Mouse (Mus musculus) limb, embryonic 14.5 days (tissue): ENCODE data around the gene Wdr90. TPM values are rescaled to one million over a fixed set of nuclear protein-coding genes. Genes with fewer than 3 reads are reported as not detected.

ENCODE experiments used
- ATAC-seq: fragments of 200-750 bp; cut with Nextera tagmentation; 2 replicates; pipeline ENCODE4 v1.8.0; 2017; ENCODE audit warnings: low read depth, moderate number of reproducible peaks, moderate TSS enrichment; ENCODE audit not compliant: low FRiP score
- DNase-seq: peaks from one replicate; pipeline ENCODE4 v3.0.0-alpha.2; 2015; ENCODE audit warnings: low spot score
- H3K27ac ChIP-seq: fragments of 300-500 bp; sonication (generic); replicated peaks from 2 replicates; pipeline ENCODE4 v1.5.1; 2014; ENCODE audit warnings: low read depth, mild to moderate bottlenecking, low read length, moderate library complexity, mixed read lengths
- H3K27me3 ChIP-seq: fragments of 300-500 bp; sonication (generic); 2 replicates; pipeline ENCODE4 v1.6.1; 2014; ENCODE audit warnings: low read length, mixed read lengths; ENCODE audit not compliant: control insufficient read depth, insufficient read depth
- H3K36me3 ChIP-seq: fragments of 300-500 bp; sonication (generic); 2 replicates; pipeline ENCODE4 v1.6.1; 2014; ENCODE audit warnings: mild to moderate bottlenecking, low read length, moderate library complexity, mixed read lengths; ENCODE audit not compliant: control insufficient read depth, insufficient read depth
- H3K4me1 ChIP-seq: fragments of 300-500 bp; sonication (generic); 2 replicates; pipeline ENCODE4 v1.6.1; 2014; ENCODE audit warnings: antibody characterized with exemption, low read length, mixed read lengths; ENCODE audit not compliant: control insufficient read depth, insufficient read depth
- H3K4me2 ChIP-seq: fragments of 300-500 bp; sonication (generic); replicated peaks from 2 replicates; pipeline ENCODE4 v1.6.1; 2014; ENCODE audit warnings: low read depth, mild to moderate bottlenecking, low read length, moderate library complexity; ENCODE audit not compliant: severe bottlenecking
- H3K4me3 ChIP-seq: fragments of 300-500 bp; sonication (generic); replicated peaks from 2 replicates; pipeline ENCODE4 v1.5.1; 2014; ENCODE audit warnings: low read length
- H3K9ac ChIP-seq: fragments of 300-500 bp; sonication (generic); 2 replicates; pipeline ENCODE4 v1.6.1; 2014; ENCODE audit warnings: mild to moderate bottlenecking, low read depth, low read length, moderate library complexity; ENCODE audit not compliant: severe bottlenecking
- H3K9me3 ChIP-seq: fragments of 300-500 bp; sonication (generic); 2 replicates; pipeline ENCODE4 v1.6.1; 2016; ENCODE audit warnings: low read length; ENCODE audit not compliant: control insufficient read depth
- POLR2A ChIP-seq: fragments of 200-500 bp; IDR thresholded peaks from 2 replicates; pipeline ENCODE4 v1.8.0; 2012; ENCODE audit warnings: inconsistent platforms, mild to moderate bottlenecking, moderate library complexity, borderline replicate concordance; ENCODE audit not compliant: insufficient read depth, insufficient read length; ENCODE audit errors: extremely low read depth
- WGBS: fragments of 180-500 bp; shearing (Covaris S2); extraction: QIAGEN DNeasy Blood & Tissue Kit; methylation state at CpG from one replicate; pipeline ENCODE4 v1.1.7; 2014; 5-methylcytosine and 5-hydroxymethylcytosine counted together
- polyA plus RNA-seq, 2 experiments: library from polyadenylated mRNA; depleted of rRNA in 1 of 2; stranded (reverse) in 1 of 2; unstranded in 1 of 2; fragments of >200 nt; fragmentation: Nextera tagmentation in 1 of 2; extraction: Ambion mirVana in 1 of 2; gene quantifications; 2 replicates each; pipeline versions ENCODE4 v1.2.1 to v1.2.3; 2012 to 2014

Gene Wdr90
- polyA plus RNA-seq, 2 experiments, result 18.1 to 68.0 TPM

- Histone ChIP-seq H3K4me2 (peak within 1 kb of the TSS; percentile 91), H3K27me3 (no peaks in the 10 kb centered on the region), H3K9me3 (no peaks in the 10 kb centered on the region), H3K9ac (peak within 1 kb of the TSS; percentile 77), H3K4me1 (peaks cover 56% of the 10 kb centered on the region), H3K36me3 (peaks cover 38% of the 10 kb centered on the region), H3K27ac (peak within 1 kb of the TSS; percentile 89), H3K4me3 (peak within 1 kb of the TSS; percentile 85)
- DNase-seq (peak; percentile 89), ATAC-seq (peak; percentile 66)
- WGBS, result 0% methylated on average over 24 of the region's 24 CpGs
- TF ChIP-seq POLR2A, result no peak
Observed at GRCm38 (mm10) chr17:25833291-25833663, 28.0 kb downstream of the Wdr90 start, which contains the start of gene Stub1. Gene Stub1 (minus strand): TSS chr17:25833404.

- no peaks in the 10 kb centered on the region for H3K9me3 ChIP-seq
- H3K9ac ChIP-seq, result peak overlapping the region; percentile 77
- peak; percentile 99 for DNase-seq
- WGBS, result under 1% methylated on average over 46 of the region's 77 CpGs
- no peaks in the 10 kb centered on the region for H3K27me3 ChIP-seq
- H3K27ac ChIP-seq, result peak overlapping the region; percentile 89
- H3K4me1 ChIP-seq, result peaks cover 58% of the 10 kb centered on the region
- peak; percentile 92 for ATAC-seq
- peaks cover 38% of the 10 kb centered on the region for H3K36me3 ChIP-seq
- peak overlapping the region; percentile 85 for H3K4me3 ChIP-seq
- TF ChIP-seq POLR2A, result peak; percentile 74; the same call in 1 of the 2 replicates
- peak overlapping the region; percentile 91 for H3K4me2 ChIP-seq
Observed at GRCm38 (mm10) chr17:25832436-25833290, 28.6 kb downstream of the Wdr90 start.

- Histone ChIP-seq H3K27ac (no peak overlapping the region), H3K9me3 (no peaks in the 10 kb centered on the region), H3K27me3 (no peaks in the 10 kb centered on the region), H3K9ac (peak overlapping the region; percentile 77), H3K4me1 (peaks cover 50% of the 10 kb centered on the region), H3K4me2 (peak overlapping the region; percentile 91), H3K36me3 (peaks cover 44% of the 10 kb centered on the region), H3K4me3 (peak overlapping the region; percentile 85)
- no peak for ATAC-seq
- WGBS, result 60% methylated on average over 21 of the region's 21 CpGs
- no peak for DNase-seq
- no peak for TF ChIP-seq POLR2A
Observed at GRCm38 (mm10) chr17:25831451-25832281, 29.6 kb downstream of the Wdr90 start.

- ATAC-seq (no peak), DNase-seq (no peak)
- TF ChIP-seq POLR2A, result no peak
- Histone ChIP-seq H3K4me1 (peaks cover 43% of the 10 kb centered on the region), H3K4me2 (peak overlapping the region; percentile 91; the same call in 1 of the 2 replicates), H3K9me3 (no peaks in the 10 kb centered on the region), H3K36me3 (peaks cover 50% of the 10 kb centered on the region), H3K9ac (0 out of 2 replicates have a peak overlapping the region, but pooled peaks have one; percentile 77), H3K27ac (no peak overlapping the region), H3K27me3 (no peaks in the 10 kb centered on the region), H3K4me3 (peak overlapping the region; percentile 85)
- 86% methylated on average over 14 of the region's 14 CpGs for WGBS
Observed at GRCm38 (mm10) chr17:25830806-25831431, 30.4 kb downstream of the Wdr90 start.

GRCm38 (mm10) chr17:25830200-25830753 is 31.0 kb downstream of the Wdr90 start:
- TF ChIP-seq POLR2A, result no peak
- no peaks in the 10 kb centered on the region for H3K27me3 ChIP-seq
- WGBS, result 87% methylated on average over 4 of the region's 4 CpGs
- H3K36me3 ChIP-seq, result peaks cover 48% of the 10 kb centered on the region
- H3K9ac ChIP-seq, result no peak overlapping the region; the same call in 1 of the 2 replicates
- DNase-seq, result no peak
- peak overlapping the region; percentile 79 for H3K4me2 ChIP-seq
- H3K27ac ChIP-seq, result no peak overlapping the region
- H3K4me1 ChIP-seq, result peaks cover 40% of the 10 kb centered on the region
- peak overlapping the region; percentile 67 for H3K4me3 ChIP-seq
- H3K9me3 ChIP-seq, result no peaks in the 10 kb centered on the region
- ATAC-seq, result no peak
